Mouse (Mus musculus) cerebellum, adult 2 months (tissue): Measurements from ENCODE around the gene Hoxc5.

Experiments used
- CTCF ChIP-seq: fragments of 200-500 bp; IDR thresholded peaks from 2 replicates; pipeline ENCODE4 v1.5.1; 2011; ENCODE audit warnings: low read depth, mild to moderate bottlenecking, control low read depth, low read length, moderate library complexity, borderline replicate concordance; ENCODE audit not compliant: insufficient read depth
- POLR2A ChIP-seq: fragments of 200-500 bp; IDR thresholded peaks from 2 replicates; pipeline ENCODE4 v1.6.1; 2011; ENCODE audit warnings: low read length, control low read depth, borderline replicate concordance; ENCODE audit not compliant: insufficient read depth

DNA sequence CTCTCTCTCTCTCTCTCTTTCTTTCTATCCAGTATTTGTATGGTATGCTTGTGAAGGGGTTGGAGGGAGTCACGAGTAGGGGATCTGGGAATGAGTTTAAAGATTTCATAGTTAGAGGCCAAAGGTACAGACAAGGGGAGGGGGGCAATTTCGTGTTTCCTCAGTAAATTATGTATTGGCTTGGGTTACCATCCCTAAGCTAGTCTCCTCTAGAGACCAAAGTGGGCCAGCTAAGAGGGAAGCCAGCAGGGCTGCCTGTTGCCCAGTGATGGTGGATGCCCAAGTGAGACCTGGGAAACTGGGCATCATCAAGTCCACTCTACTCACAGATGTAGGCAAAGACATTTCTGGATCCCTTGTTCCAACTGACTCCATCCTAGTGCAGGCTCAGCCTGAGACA, 94.7 kb downstream of the Hoxc5 start:
- TF ChIP-seq POLR2A (no peak), CTCF (no peak)
